Mouse (Mus musculus): ENCODE results near the gene Msh5. TPM values are rescaled to one million over a fixed set of nuclear protein-coding genes. Genes with fewer than 3 reads are reported as not detected.

Msh5 gene
- polyA plus RNA-seq, 1 experiment = 1.5 TPM

- DNase-seq (ENCODE audit: extremely low spot score in 1 of 2, low spot score in 1 of 2) = no peak
Measured at GRCm38 (mm10) chr17:34979631-34980030, 66.9 kb downstream of the Msh5 start.

Other genes starting within 250 kb of the Msh5 start
- 0.04 TPM in 1 of 2 replicates, not detected in the other for gene Cyp21a1, start 242.2 kb downstream of the Msh5 start, polyA plus RNA-seq (2012; rRNA removed)
- 71.8 and 77.6 TPM in 2 replicates for gene Stk19, start 209.8 kb downstream of the Msh5 start, polyA plus RNA-seq (2012; rRNA removed)
- 47.3 and 56.4 TPM in 2 replicates for gene Dxo, start 209.7 kb downstream of the Msh5 start, polyA plus RNA-seq (2012; rRNA removed)
- 72.8 and 77.5 TPM in 2 replicates for gene Skiv2l, start 196.5 kb downstream of the Msh5 start, polyA plus RNA-seq (2012; rRNA removed)
- 60.8 and 66.2 TPM in 2 replicates for gene Nelfe, start 196.4 kb downstream of the Msh5 start, polyA plus RNA-seq (2012; rRNA removed)
- gene Cfb, start 184.2 kb downstream of the Msh5 start, polyA plus RNA-seq (2012; rRNA removed) = 0.29 and 0.44 TPM in 2 replicates
- gene Zbtb12, start 167.3 kb downstream of the Msh5 start, polyA plus RNA-seq (2012; rRNA removed) = 7.5 and 8.8 TPM in 2 replicates
- gene Gm20547, start 164.7 kb downstream of the Msh5 start, polyA plus RNA-seq (2012; rRNA removed) = 0.08 TPM in 1 of 2 replicates, not detected in the other
- gene C2, start 148.5 kb downstream of the Msh5 start, polyA plus RNA-seq (2012; rRNA removed) = 2.9 and 3.2 TPM in 2 replicates
- 268 and 290 TPM in 2 replicates for gene Ehmt2, start 148.3 kb downstream of the Msh5 start, polyA plus RNA-seq (2012; rRNA removed)
- gene Slc44a4, start 132.3 kb downstream of the Msh5 start, polyA plus RNA-seq (2012; rRNA removed) = 0.27 and 0.38 TPM in 2 replicates
- gene Neu1, start 115.5 kb downstream of the Msh5 start, polyA plus RNA-seq (2012; rRNA removed) = 48.7 and 53.6 TPM in 2 replicates
- 10.9 and 13.4 TPM in 2 replicates for gene Hspa1b, start 87.5 kb downstream of the Msh5 start, polyA plus RNA-seq (2012; rRNA removed)
- gene Gm20481, start 76.8 kb downstream of the Msh5 start, polyA plus RNA-seq (2012; rRNA removed) = 0.20 TPM in 1 of 2 replicates, not detected in the other
- 13.8 and 14.6 TPM in 2 replicates for gene Hspa1a, start 74.6 kb downstream of the Msh5 start, polyA plus RNA-seq (2012; rRNA removed)
- 0.40 and 0.74 TPM in 2 replicates for gene Hspa1l, start 74.0 kb downstream of the Msh5 start, polyA plus RNA-seq (2012; rRNA removed)
- 43.9 and 49.7 TPM in 2 replicates for gene Lsm2, start 64.9 kb downstream of the Msh5 start, polyA plus RNA-seq (2012; rRNA removed)
- 48.2 and 55.1 TPM in 2 replicates for gene Vars, start 45.8 kb downstream of the Msh5 start, polyA plus RNA-seq (2012; rRNA removed)
- gene Vwa7, start 30.2 kb downstream of the Msh5 start, polyA plus RNA-seq (2012; rRNA removed) = 0.48 and 0.59 TPM in 2 replicates
- 1.5 and 2.6 TPM in 2 replicates for gene Sapcd1, start 18.7 kb downstream of the Msh5 start, polyA plus RNA-seq (2012; rRNA removed)
- 26.4 and 28.5 TPM in 2 replicates for gene Clic1, start 3.2 kb upstream of the Msh5 start, polyA plus RNA-seq (2012; rRNA removed)
- gene Ddah2, start 12.3 kb upstream of the Msh5 start, polyA plus RNA-seq (2012; rRNA removed) = 40.8 and 42.8 TPM in 2 replicates
- gene Ly6g6c, start 18.6 kb upstream of the Msh5 start, polyA plus RNA-seq (2012; rRNA removed) = not detected in 2 replicates
- gene Mpig6b, start 19.4 kb upstream of the Msh5 start, polyA plus RNA-seq (2012; rRNA removed) = 0.04 TPM in 2 replicates
- gene Ly6g6e, start 30.2 kb upstream of the Msh5 start, polyA plus RNA-seq (2012; rRNA removed) = 65.5 and 71.7 TPM in 2 replicates
- 2.3 and 2.9 TPM in 2 replicates for gene Ly6g6d, start 31.3 kb upstream of the Msh5 start, polyA plus RNA-seq (2012; rRNA removed)
- 0.10 and 0.27 TPM in 2 replicates for gene Ly6g6f, start 38.9 kb upstream of the Msh5 start, polyA plus RNA-seq (2012; rRNA removed)
- 144 and 159 TPM in 2 replicates for gene Abhd16a, start 42.5 kb upstream of the Msh5 start, polyA plus RNA-seq (2012; rRNA removed)
- gene Ly6g5c, start 61.5 kb upstream of the Msh5 start, polyA plus RNA-seq (2012; rRNA removed) = 0.38 TPM in 1 of 2 replicates, not detected in the other
- 1.2 and 2.0 TPM in 2 replicates for gene Ly6g5b, start 68.7 kb upstream of the Msh5 start, polyA plus RNA-seq (2012; rRNA removed)
- 18.9 and 20.2 TPM in 2 replicates for gene Gpank1, start 74.7 kb upstream of the Msh5 start, polyA plus RNA-seq (2012; rRNA removed)
- gene Csnk2b, start 75.3 kb upstream of the Msh5 start, polyA plus RNA-seq (2012; rRNA removed) = 173 and 179 TPM in 2 replicates
- gene D17H6S53E, start 79.6 kb upstream of the Msh5 start, polyA plus RNA-seq (2012; rRNA removed) = 8.2 and 9.1 TPM in 2 replicates
- 0.40 and 0.78 TPM in 2 replicates for gene Apom, start 85.3 kb upstream of the Msh5 start, polyA plus RNA-seq (2012; rRNA removed)
- gene Bag6, start 88.4 kb upstream of the Msh5 start, polyA plus RNA-seq (2012; rRNA removed) = 199 and 213 TPM in 2 replicates
- gene Prrc2a, start 118.2 kb upstream of the Msh5 start, polyA plus RNA-seq (2012; rRNA removed) = 261 and 306 TPM in 2 replicates
- gene Aif1, start 129.3 kb upstream of the Msh5 start, polyA plus RNA-seq (2012; rRNA removed) = 11.2 and 17.2 TPM in 2 replicates
- gene Lst1, start 141.7 kb upstream of the Msh5 start, polyA plus RNA-seq (2012; rRNA removed) = 14.3 and 20.7 TPM in 2 replicates
- 0.78 and 0.88 TPM in 2 replicates for gene Ltb, start 147.7 kb upstream of the Msh5 start, polyA plus RNA-seq (2012; rRNA removed)
- 0.11 and 0.14 TPM in 2 replicates for gene Tnf, start 155.3 kb upstream of the Msh5 start, polyA plus RNA-seq (2012; rRNA removed)
- gene Lta, start 158.6 kb upstream of the Msh5 start, polyA plus RNA-seq (2012; rRNA removed) = 0.06 and 0.17 TPM in 2 replicates
- gene Gm16181, start 174.1 kb upstream of the Msh5 start, polyA plus RNA-seq (2012; rRNA removed) = not detected in 2 replicates
- 665 and 695 TPM in 2 replicates for gene Atp6v1g2, start 186.9 kb upstream of the Msh5 start, polyA plus RNA-seq (2012; rRNA removed)
- 13.7 and 15.1 TPM in 2 replicates for gene Nfkbil1, start 189.0 kb upstream of the Msh5 start, polyA plus RNA-seq (2012; rRNA removed)
- 438 and 444 TPM in 2 replicates for gene Ddx39b, start 195.0 kb upstream of the Msh5 start, polyA plus RNA-seq (2012; rRNA removed)
- gene H2-D1, start 216.0 kb upstream of the Msh5 start, polyA plus RNA-seq (2012; rRNA removed) = 66.1 and 69.2 TPM in 2 replicates

Data from frontal cortex, adult 2 months (tissue).